Mouse (Mus musculus): ENCODE results near the gene Polr3gl. TPM values are rescaled to one million over a fixed set of nuclear protein-coding genes. Genes with fewer than 3 reads are reported as not detected.

The Polr3gl gene
- polyA plus RNA-seq, 2 experiments: 11.9 to 51.7 TPM

GRCm38 (mm10) chr3:96597435-96597891, 3.5 kb upstream of the Polr3gl start:
- peak overlapping the region; percentile 45 for H3K4me3 ChIP-seq (replicated peaks; ENCODE audit: low read length)
- H3K4me2 ChIP-seq (replicated peaks; ENCODE audit: low read depth, low read length, severe bottlenecking): peak overlapping the region; percentile 99
- WGBS: under 1% methylated on average over 31 of the region's 40 CpGs
- TF ChIP-seq POLR2A (IDR thresholded peaks at IDR 0.05; ENCODE audit: borderline replicate concordance, extremely low read depth, insufficient read depth, insufficient read length): no peak
- peak overlapping the region; percentile 66 for H3K9ac ChIP-seq (ENCODE audit: low read depth, low read length, severe bottlenecking)
- peak overlapping the region; percentile 55; the same call in 1 of the 2 replicates for H3K27ac ChIP-seq (replicated peaks; ENCODE audit: low read depth, low read length)
- no peak for DNase-seq (ENCODE audit: low spot score)
- no peaks in the 10 kb centered on the region for H3K27me3 ChIP-seq (ENCODE audit: control insufficient read depth, insufficient read depth, low read length)
- H3K9me3 ChIP-seq (ENCODE audit: control insufficient read depth, low read length): no peaks in the 10 kb centered on the region
- no peaks in the 10 kb centered on the region for H3K36me3 ChIP-seq (ENCODE audit: control insufficient read depth, insufficient read depth, low read length)
- no peak for ATAC-seq (ENCODE audit: low FRiP score, low read depth)
- peaks cover 38% of the 10 kb centered on the region for H3K4me1 ChIP-seq (ENCODE audit: control insufficient read depth, insufficient read depth, low read length)

DNA sequence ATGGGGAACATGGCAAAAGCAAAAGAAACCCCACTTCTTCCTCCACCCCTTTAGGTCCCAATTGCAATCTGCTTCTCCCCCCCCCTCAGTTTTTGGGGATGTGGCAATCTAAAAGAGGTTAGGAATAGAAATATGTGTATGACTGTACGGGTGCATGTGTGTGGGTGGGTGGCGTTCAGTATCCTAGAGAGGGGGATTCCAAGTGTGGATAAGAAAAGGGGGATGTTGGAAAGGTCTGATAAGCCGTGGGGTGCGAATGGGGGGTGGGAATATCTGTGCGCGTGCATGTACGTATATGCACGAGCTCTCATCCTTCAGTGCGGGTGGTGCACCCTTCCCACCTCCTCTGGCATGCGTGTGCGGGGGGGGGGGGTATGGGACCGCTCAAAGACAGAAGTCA, 2.9 kb upstream of the Polr3gl start:
- DNase-seq (ENCODE audit: low spot score) (no peak), ATAC-seq (ENCODE audit: low FRiP score, low read depth) (no peak)
- H3K36me3 ChIP-seq (ENCODE audit: control insufficient read depth, insufficient read depth, low read length): no peaks in the 10 kb centered on the region
- WGBS: 4% methylated on average over 11 of the region's 12 CpGs
- peak overlapping the region; percentile 99 for H3K4me2 ChIP-seq (replicated peaks; ENCODE audit: low read depth, low read length, severe bottlenecking)
- H3K4me1 ChIP-seq (ENCODE audit: control insufficient read depth, insufficient read depth, low read length): peaks cover 32% of the 10 kb centered on the region
- no peak overlapping the region for H3K27ac ChIP-seq (replicated peaks; ENCODE audit: low read depth, low read length)
- no peaks in the 10 kb centered on the region for H3K27me3 ChIP-seq (ENCODE audit: control insufficient read depth, insufficient read depth, low read length)
- H3K9ac ChIP-seq (ENCODE audit: low read depth, low read length, severe bottlenecking): peak overlapping the region; percentile 66
- no peak for TF ChIP-seq POLR2A (IDR thresholded peaks at IDR 0.05; ENCODE audit: borderline replicate concordance, extremely low read depth, insufficient read depth, insufficient read length)
- H3K9me3 ChIP-seq (ENCODE audit: control insufficient read depth, low read length): no peaks in the 10 kb centered on the region
- H3K4me3 ChIP-seq (replicated peaks; ENCODE audit: low read length): peak overlapping the region; percentile 45

GRCm38 (mm10) chr3:96596228-96596707, 2.3 kb upstream of the Polr3gl start, which contains the start of gene Ankrd34a:
Gene Ankrd34a, plus strand, starts transcription at chr3:96596636.
- DNase-seq (ENCODE audit: low spot score): peak; percentile 42
- peak within 1 kb of the TSS; percentile 45 for H3K4me3 ChIP-seq (replicated peaks; ENCODE audit: low read length)
- TF ChIP-seq POLR2A (IDR thresholded peaks at IDR 0.05; ENCODE audit: borderline replicate concordance, extremely low read depth, insufficient read depth, insufficient read length): no peak
- H3K9me3 ChIP-seq (ENCODE audit: control insufficient read depth, low read length): no peaks in the 10 kb centered on the region
- peaks cover 32% of the 10 kb centered on the region for H3K4me1 ChIP-seq (ENCODE audit: control insufficient read depth, insufficient read depth, low read length)
- ATAC-seq (ENCODE audit: low FRiP score, low read depth): no peak
- no peaks in the 10 kb centered on the region for H3K27me3 ChIP-seq (ENCODE audit: control insufficient read depth, insufficient read depth, low read length)
- peak within 1 kb of the TSS; percentile 66 for H3K9ac ChIP-seq (ENCODE audit: low read depth, low read length, severe bottlenecking)
- H3K36me3 ChIP-seq (ENCODE audit: control insufficient read depth, insufficient read depth, low read length): no peaks in the 10 kb centered on the region
- 1% methylated on average over 20 of the region's 23 CpGs for WGBS
- H3K27ac ChIP-seq (replicated peaks; ENCODE audit: low read depth, low read length): no peak within 1 kb of the TSS
- peak within 1 kb of the TSS; percentile 99 for H3K4me2 ChIP-seq (replicated peaks; ENCODE audit: low read depth, low read length, severe bottlenecking)

- Histone ChIP-seq H3K27me3 (ENCODE audit: control insufficient read depth, insufficient read depth, low read length) (no peaks in the 10 kb centered on the region), H3K9ac (ENCODE audit: low read depth, low read length, severe bottlenecking) (no peak overlapping the region), H3K4me3 (replicated peaks; ENCODE audit: low read length) (peak overlapping the region; percentile 45; the same call in 1 of the 2 replicates), H3K4me2 (replicated peaks; ENCODE audit: low read depth, low read length, severe bottlenecking) (peak overlapping the region; percentile 99), H3K4me1 (ENCODE audit: control insufficient read depth, insufficient read depth, low read length) (peaks cover 32% of the 10 kb centered on the region), H3K27ac (replicated peaks; ENCODE audit: low read depth, low read length) (no peak overlapping the region), H3K9me3 (ENCODE audit: control insufficient read depth, low read length) (no peaks in the 10 kb centered on the region), H3K36me3 (ENCODE audit: control insufficient read depth, insufficient read depth, low read length) (no peaks in the 10 kb centered on the region)
- TF ChIP-seq POLR2A (IDR thresholded peaks at IDR 0.05; ENCODE audit: borderline replicate concordance, extremely low read depth, insufficient read depth, insufficient read length): no peak
- DNase-seq (ENCODE audit: low spot score) (no peak), ATAC-seq (ENCODE audit: low FRiP score, low read depth) (no peak)
- WGBS: 25% methylated on average over 6 of the region's 6 CpGs
Observed at GRCm38 (mm10) chr3:96595661-96596060, 1.7 kb upstream of the Polr3gl start.

DNA sequence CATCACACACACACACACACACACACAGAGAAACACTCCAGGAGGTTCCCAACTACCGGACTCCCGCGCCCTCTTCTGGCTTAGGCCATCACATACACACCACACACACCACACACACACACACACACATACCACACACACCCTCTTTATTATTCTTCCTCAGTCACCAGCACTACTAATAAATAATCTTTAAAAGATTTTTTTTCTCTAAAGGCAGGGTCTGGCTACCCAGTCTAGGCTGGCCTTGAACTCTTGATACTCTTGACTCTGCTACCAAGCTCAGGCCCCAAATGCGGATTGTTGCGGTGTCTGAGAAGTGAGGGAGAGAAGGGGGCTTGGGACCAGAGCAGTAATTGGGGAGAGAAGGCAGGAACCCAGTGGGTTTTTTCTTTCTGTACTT, 870 bp upstream of the Polr3gl start:
- 88% methylated on average over 5 of the region's 5 CpGs for WGBS
- no peak for ATAC-seq (ENCODE audit: low FRiP score, low read depth)

More for the DNA sequence above, 870 bp upstream of the Polr3gl start:
- Histone ChIP-seq H3K27me3 (ENCODE audit: control insufficient read depth, insufficient read depth, low read length) (no peaks in the 10 kb centered on the region), H3K9ac (ENCODE audit: low read depth, low read length, severe bottlenecking) (no peak overlapping the region), H3K4me1 (ENCODE audit: control insufficient read depth, insufficient read depth, low read length) (peaks cover 28% of the 10 kb centered on the region), H3K4me3 (replicated peaks; ENCODE audit: low read length) (no peak overlapping the region), H3K27ac (replicated peaks; ENCODE audit: low read depth, low read length) (no peak overlapping the region), H3K4me2 (replicated peaks; ENCODE audit: low read depth, low read length, severe bottlenecking) (no peak overlapping the region), H3K9me3 (ENCODE audit: control insufficient read depth, low read length) (no peaks in the 10 kb centered on the region), H3K36me3 (ENCODE audit: control insufficient read depth, insufficient read depth, low read length) (no peaks in the 10 kb centered on the region)
- TF ChIP-seq POLR2A (IDR thresholded peaks at IDR 0.05; ENCODE audit: borderline replicate concordance, extremely low read depth, insufficient read depth, insufficient read length): no peak
- DNase-seq (ENCODE audit: low spot score): no peak
